Mouse (Mus musculus) neural tube, embryonic 12.5 days (tissue): ENCODE data around the gene Gm21972. TPM values are rescaled to one million over a fixed set of nuclear protein-coding genes. Genes with fewer than 3 reads are reported as not detected.

Experiments used
- ATAC-seq: fragments of 200-750 bp; cut with Nextera tagmentation; 2 replicates; pipeline ENCODE4 v1.8.0; 2017; ENCODE audit warnings: low read depth, mild to moderate bottlenecking, moderate TSS enrichment, moderate library complexity; ENCODE audit not compliant: low FRiP score
- H3K27ac ChIP-seq: fragments of 300-500 bp; sonication (generic); 2 replicates; pipeline ENCODE4 v1.5.1; 2016
- H3K27me3 ChIP-seq: fragments of 300-500 bp; sonication (generic); replicated peaks from 2 replicates; pipeline ENCODE4 v1.6.1; 2016; ENCODE audit warnings: mild to moderate bottlenecking
- H3K36me3 ChIP-seq: fragments of 300-500 bp; sonication (generic); 2 replicates; pipeline ENCODE4 v1.6.1; 2016; ENCODE audit warnings: mild to moderate bottlenecking
- H3K4me1 ChIP-seq: fragments of 300-500 bp; sonication (generic); 2 replicates; pipeline ENCODE4 v1.6.1; 2016
- H3K4me2 ChIP-seq: fragments of 300-500 bp; sonication (generic); replicated peaks from 2 replicates; pipeline ENCODE4 v1.6.1; 2016; ENCODE audit warnings: mild to moderate bottlenecking
- H3K4me3 ChIP-seq: fragments of 300-500 bp; sonication (generic); 2 replicates; pipeline ENCODE4 v1.5.1; 2016
- H3K9ac ChIP-seq: fragments of 300-500 bp; sonication (generic); 2 replicates; pipeline ENCODE4 v1.6.1; 2016; ENCODE audit warnings: mild to moderate bottlenecking
- H3K9me3 ChIP-seq: fragments of 300-500 bp; sonication (generic); 2 replicates; pipeline ENCODE4 v1.6.1; 2016; ENCODE audit warnings: mild to moderate bottlenecking
- WGBS: fragments of 180-500 bp; shearing (Covaris S2); methylation state at CpG from one replicate; pipeline ENCODE4 v1.1.7; 2016; 5-methylcytosine and 5-hydroxymethylcytosine counted together
- polyA plus RNA-seq: library from polyadenylated mRNA; unstranded; fragments of >200 nt; fragmentation: Nextera tagmentation; extraction: Ambion mirVana; gene quantifications from 2 replicates; pipeline ENCODE4 v1.2.1, GENCODE M21; 2016

Gene Gm21972
- polyA plus RNA-seq, 1 experiment from 2014 or later, result not detected

GRCm38 (mm10) chr1:86202617-86203219, 69.3 kb downstream of the Gm21972 start:
- no peaks in the 10 kb centered on the region for H3K27me3 ChIP-seq
- no peak overlapping the region for H3K9ac ChIP-seq
- ATAC-seq, result no peak
- WGBS, result 91% methylated on average over 9 of the region's 9 CpGs
- no peaks in the 10 kb centered on the region for H3K9me3 ChIP-seq
- H3K4me2 ChIP-seq, result no peak overlapping the region
- H3K4me1 ChIP-seq, result 0 out of 2 replicates have a peak, but pooled peaks cover 3% of the 10 kb centered on the region
- H3K36me3 ChIP-seq, result peaks cover 79% of the 10 kb centered on the region
- no peak overlapping the region for H3K27ac ChIP-seq
- no peak overlapping the region for H3K4me3 ChIP-seq

DNA sequence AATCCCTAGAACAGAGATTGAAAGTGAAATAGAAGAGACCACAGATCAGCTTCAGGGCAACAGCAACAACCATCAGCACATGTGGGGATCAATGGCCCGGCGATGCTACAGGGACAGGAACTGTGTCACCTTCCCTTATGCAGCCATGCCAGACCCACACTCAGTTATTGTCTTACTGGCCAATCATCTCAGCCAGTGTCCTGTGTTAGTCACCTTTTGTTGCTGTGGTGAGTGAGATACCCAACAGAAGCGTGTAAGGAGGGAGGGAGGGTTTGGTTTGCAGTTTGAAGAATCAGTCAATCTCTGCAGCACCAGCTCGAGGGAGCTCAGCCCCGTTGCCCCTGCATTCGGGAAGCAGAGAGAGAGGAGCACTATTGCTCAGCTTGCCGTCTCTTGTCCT, 77.2 kb downstream of the Gm21972 start:
- no peak overlapping the region for H3K4me3 ChIP-seq
- no peaks in the 10 kb centered on the region for H3K27me3 ChIP-seq
- no peak overlapping the region for H3K27ac ChIP-seq
- WGBS, result 91% methylated on average over 7 of the region's 7 CpGs
- no peaks in the 10 kb centered on the region for H3K9me3 ChIP-seq
- no peak for ATAC-seq
- peaks cover 54% of the 10 kb centered on the region for H3K36me3 ChIP-seq
- H3K4me1 ChIP-seq, result no peaks in the 10 kb centered on the region
- H3K9ac ChIP-seq, result no peak overlapping the region
- no peak overlapping the region for H3K4me2 ChIP-seq

DNA sequence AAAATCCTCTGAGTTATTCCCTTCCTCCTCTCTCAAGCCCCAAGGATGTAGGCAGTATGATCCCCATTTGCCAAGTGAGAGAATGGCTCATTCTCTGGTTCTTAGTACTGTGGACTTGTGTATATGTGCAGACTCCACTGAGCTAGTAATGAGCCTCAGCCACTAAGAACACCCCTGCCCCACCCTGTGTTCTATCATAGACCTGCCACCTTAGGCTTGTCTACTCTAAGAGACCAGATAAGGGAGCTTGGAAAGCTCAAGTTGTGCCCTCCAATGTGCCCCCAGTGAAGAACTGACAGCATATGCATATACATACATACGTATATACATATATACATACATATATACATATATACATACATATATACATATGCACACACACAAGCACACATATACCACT, 78.1 kb downstream of the Gm21972 start:
- H3K27me3 ChIP-seq, result no peaks in the 10 kb centered on the region
- no peak overlapping the region for H3K4me2 ChIP-seq
- 94% methylated on average over 1 of the region's 1 CpGs for WGBS
- peaks cover 47% of the 10 kb centered on the region for H3K36me3 ChIP-seq
- H3K4me1 ChIP-seq, result no peaks in the 10 kb centered on the region
- H3K9ac ChIP-seq, result no peak overlapping the region
- no peaks in the 10 kb centered on the region for H3K9me3 ChIP-seq
- H3K4me3 ChIP-seq, result no peak overlapping the region
- ATAC-seq, result no peak
- no peak overlapping the region for H3K27ac ChIP-seq

Other genes starting within 250 kb of the Gm21972 start
- gene Itm2c, start 239.4 kb upstream of the Gm21972 start, polyA plus RNA-seq, result 131 and 138 TPM in 2 replicates
- gene 4933407L21Rik, start 205.2 kb upstream of the Gm21972 start, polyA plus RNA-seq, result 1.0 and 1.6 TPM in 2 replicates
- 0.08 TPM in 1 of 2 replicates, not detected in the other for gene Gpr55, start 172.6 kb upstream of the Gm21972 start, polyA plus RNA-seq
- gene Spata3, start 116.8 kb upstream of the Gm21972 start, polyA plus RNA-seq, result not detected in 2 replicates
- gene 2810459M11Rik, start 87.8 kb upstream of the Gm21972 start, polyA plus RNA-seq, result 1.1 and 1.6 TPM in 2 replicates
- gene Psmd1, start 69.2 kb upstream of the Gm21972 start, polyA plus RNA-seq, result 194 and 210 TPM in 2 replicates
- 0.27 and 0.42 TPM in 2 replicates for gene Htr2b, start 21.7 kb upstream of the Gm21972 start, polyA plus RNA-seq
- 36.7 and 37.0 TPM in 2 replicates for gene Armc9, start 21.1 kb downstream of the Gm21972 start, polyA plus RNA-seq
- gene B3gnt7, start 169.2 kb downstream of the Gm21972 start, polyA plus RNA-seq, result 2.4 and 3.1 TPM in 2 replicates
- gene Ncl, start 225.8 kb downstream of the Gm21972 start, polyA plus RNA-seq, result 306 and 360 TPM in 2 replicates